Mouse (Mus musculus) ES-Bruce4 (cell line): Measurements from ENCODE around the gene Gm5134.
"Not testable (repeated sequence)": the region's sequence is repeated elsewhere in the genome, so short reads cannot be mapped to it uniquely, and the experiment has no call there.

ENCODE experiments used
- CTCF ChIP-seq: IDR thresholded peaks from one replicate; pipeline ENCODE4 v1.8.1; 2011; ENCODE audit warnings: low read depth, low read length
- EP300 ChIP-seq: IDR thresholded peaks from 2 replicates; pipeline ENCODE4 v1.6.1; 2011; ENCODE audit warnings: low read depth, low read length; ENCODE audit not compliant: insufficient read depth
- POLR2A ChIP-seq: IDR thresholded peaks from one replicate; pipeline ENCODE4 v1.8.1; 2011; ENCODE audit warnings: low read length; ENCODE audit not compliant: insufficient read depth

DNA sequence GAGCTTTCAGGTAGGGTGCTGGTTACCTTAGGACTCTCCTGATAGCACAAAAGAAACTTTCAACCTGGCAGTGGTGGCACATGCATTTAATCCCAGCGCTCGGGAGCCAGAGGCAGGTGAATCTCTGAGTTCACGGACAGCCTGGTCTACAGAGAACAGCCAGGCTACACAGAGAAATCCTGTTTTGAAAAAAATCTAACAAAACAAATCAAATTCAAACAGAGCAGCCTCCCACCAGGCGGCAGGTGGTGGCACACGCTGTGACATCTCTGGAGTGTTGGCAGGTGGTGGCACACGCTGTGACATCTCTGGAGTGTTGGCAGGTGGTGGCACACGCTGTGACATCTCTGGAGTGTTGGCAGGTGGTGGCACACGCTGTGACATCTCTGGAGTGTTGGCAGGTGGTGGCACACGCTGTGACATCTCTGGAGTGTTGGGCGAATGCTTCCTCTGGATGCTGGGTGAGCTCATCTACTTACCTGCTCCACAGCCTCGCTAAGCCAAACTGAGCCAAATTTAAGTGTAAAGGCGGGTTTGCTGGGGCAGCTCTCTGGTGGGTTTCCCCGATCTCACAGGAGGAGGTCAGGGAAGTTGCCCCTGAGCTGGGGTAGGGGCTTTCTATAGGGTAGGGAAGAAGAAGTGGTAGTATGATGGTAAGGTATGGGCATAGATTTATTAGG is 40.4 kb downstream of the Gm5134 start:
- not testable (repeated sequence) for TF ChIP-seq CTCF, EP300, POLR2A
